11 mouse cellular contexts compared by ENCODE assay signal in genomic region chr10:117216132-117216495, GRCm38 (mm10). TPM values are rescaled to one million over a fixed set of nuclear protein-coding genes. Genes with fewer than 3 reads are reported as not detected.
DNase-seq lines count a peak whose midpoint lies in the region; ATAC-seq and TF ChIP-seq lines count a peak whose summit lies in the region.
"Had no signal": no experiment of that assay in that cellular context is flagged by ENCODE, and none has a peak within 500 bp of the region (broad histone marks: within the 10 kb centered on the region; RNA-seq: fewer than 3 reads in every experiment).

No protein-coding gene starts in this region.

- H3K4me2 ChIP-seq in CH12.LX (ENCODE audit: insufficient read depth, low read depth, poor library complexity, severe bottlenecking) = no peak overlapping the region
- H3K4me2 ChIP-seq in forebrain, embryonic 11.5 days (ENCODE audit: low read depth, low read length, severe bottlenecking) = no peak overlapping the region
- H3K4me2 ChIP-seq: heart, embryonic 11.5 days had no signal

- H3K27me3 ChIP-seq in CH12.LX (replicated peaks) = no peaks in the 10 kb centered on the region
- H3K27me3 ChIP-seq in splenic B cell, adult 2 months (ENCODE audit: control insufficient read depth, insufficient read depth, low read length, poor library complexity, severe bottlenecking) = no peaks in the 10 kb centered on the region
- no peaks in the 10 kb centered on the region for H3K27me3 ChIP-seq in forebrain, embryonic 11.5 days (ENCODE audit: control insufficient read depth, insufficient read depth, low read length)

- TF ChIP-seq POLR2A in CH12.LX (IDR thresholded peaks at IDR 0.05; ENCODE audit: low read depth, low read length) = no peak

- H3K4me3 ChIP-seq in CH12.LX (replicated peaks in 1 of 3; ENCODE audit: low read depth in 2 of 3, low read length in 2 of 3, poor library complexity in 1 of 3) = no peak overlapping the region
- H3K4me3 ChIP-seq in forebrain, embryonic 11.5 days (ENCODE audit: low read depth, low read length) = no peak overlapping the region
- H3K4me3 ChIP-seq: left cerebral cortex, adult 2 months had no signal

- H3K9ac ChIP-seq in CH12.LX (ENCODE audit: insufficient read depth, low read depth) = no peak overlapping the region
- H3K9ac ChIP-seq in forebrain, embryonic 11.5 days (ENCODE audit: low read length) = no peak overlapping the region

- no peak for TF ChIP-seq CTCF in CH12.LX (conservative IDR thresholded peaks at IDR 0.05 in 1 of 2, IDR thresholded peaks at IDR 0.05 in 1 of 2; ENCODE audit: low read depth in 2 of 2, low read length in 2 of 2)

- 97% methylated on average over 9 of the region's 9 CpGs for WGBS in forebrain, embryonic 11.5 days

- H3K4me1 ChIP-seq in CH12.LX (ENCODE audit: control insufficient read depth in 1 of 2, insufficient read depth in 2 of 2) = peaks cover 0 to 51% of the 10 kb centered on the region in 2 experiments; a peak in 2 of 4 replicates
- no peaks in the 10 kb centered on the region for H3K4me1 ChIP-seq in forebrain, embryonic 11.5 days (replicated peaks; ENCODE audit: control insufficient read depth, insufficient read depth, low read length)

- H3K79me2 ChIP-seq in CH12.LX (replicated peaks; ENCODE audit: control insufficient read depth, extremely low read depth, insufficient read depth, poor library complexity, severe bottlenecking) = no peaks in the 10 kb centered on the region

- intact Hi-C loops in left cerebral cortex, postnatal 14 days (cut with DNase I) = no loop called here

- in situ Hi-C loops in CH12.LX (cut with MboI; ENCODE audit: low pct_ligation_motif_present, low pct_unique_long_range_greater_than_20kb, low sequenced_read_pairs) = loop anchor here (25.0 kb wide), 1 partner anchor 279 kb away; no protein-coding TSS in a partner anchor

- TF ChIP-seq EP300 in CH12.LX (IDR thresholded peaks at IDR 0.05; ENCODE audit: low read length) = no peak

- no peaks in the 10 kb centered on the region for H3K9me3 ChIP-seq in CH12.LX (replicated peaks; ENCODE audit: low read length)
- no peaks in the 10 kb centered on the region for H3K9me3 ChIP-seq in forebrain, embryonic 11.5 days (ENCODE audit: control insufficient read depth, low read length)

- peak; percentile 82 to 86 for DNase-seq in B cell, adult 2 months
- peak; percentile 60 for DNase-seq in CH12.LX (ENCODE audit: extremely low read depth)
- DNase-seq in splenic B cell, adult 2 months (ENCODE audit: low read depth, low spot score) = peak; percentile 97
- DNase-seq in cerebellum, adult 8-10 months = no peak
- DNase-seq in forebrain, embryonic 11.5 days (ENCODE audit: low spot score) = no peak
- no peak for DNase-seq in left cerebral cortex, postnatal 14 days (ENCODE audit: low spot score in 2 of 2)

- peaks cover 43 to 88% of the 10 kb centered on the region in 2 experiments for H3K36me3 ChIP-seq in CH12.LX (replicated peaks in 1 of 2; ENCODE audit: control insufficient read depth in 1 of 2, insufficient read depth in 1 of 2, low read length in 1 of 2)
- peaks cover 11% of the 10 kb centered on the region for H3K36me3 ChIP-seq in splenic B cell, adult 2 months (ENCODE audit: control insufficient read depth, insufficient read depth, low read length, poor library complexity, severe bottlenecking)
- peaks cover 21% of the 10 kb centered on the region for H3K36me3 ChIP-seq in forebrain, embryonic 11.5 days (ENCODE audit: control insufficient read depth, insufficient read depth, low read length)

- peak; percentile 86 for ATAC-seq in megakaryocyte, adult 5-6 weeks (ENCODE audit: poor library complexity, severe bottlenecking)
- no peak for ATAC-seq in forebrain, embryonic 11.5 days (replicated peaks; ENCODE audit: low FRiP score)

- TF ChIP-seq RAD21 in CH12.LX (IDR thresholded peaks at IDR 0.05; ENCODE audit: low read depth, low read length) = no peak

- H3K27ac ChIP-seq in CH12.LX (ENCODE audit: insufficient read depth, low read depth) = no peak overlapping the region
- no peak overlapping the region for H3K27ac ChIP-seq in forebrain, embryonic 11.5 days (ENCODE audit: low read depth, low read length)
- H3K27ac ChIP-seq: kidney, postnatal 0 days; left cerebral cortex, adult 2 months had no signal

- dilution Hi-C loops in CH12.LX (cut with MboI; ENCODE audit: extremely low pct_ligation_motif_present, extremely low pct_unique_long_range_greater_than_20kb, low sequenced_read_pairs) = no loop called here

TF ChIP-seq in CH12.LX, 34 proteins besides CTCF, POLR2A, EP300 and RAD21:
- no peak for TF ChIP-seq TCF12 (IDR thresholded peaks at IDR 0.05; ENCODE audit: low read depth, low read length)
- TF ChIP-seq JUND (conservative IDR thresholded peaks at IDR 0.05; ENCODE audit: low read depth, low read length) = no peak
- no peak for TF ChIP-seq MAZ (IDR thresholded peaks at IDR 0.05; ENCODE audit: low read depth, low read length)
- TF ChIP-seq ZC3H11A (IDR thresholded peaks at IDR 0.05; ENCODE audit: low read depth, low read length) = no peak
- TF ChIP-seq ZKSCAN1 (IDR thresholded peaks at IDR 0.05; ENCODE audit: borderline replicate concordance, low read depth, low read length) = no peak
- TF ChIP-seq GABPA (IDR thresholded peaks at IDR 0.05; ENCODE audit: insufficient replicate concordance, low read depth, low read length) = no peak
- no peak for TF ChIP-seq CHD2 (IDR thresholded peaks at IDR 0.05; ENCODE audit: low read length)
- TF ChIP-seq HCFC1 (IDR thresholded peaks at IDR 0.05; ENCODE audit: low read depth, low read length) = no peak

RNA-seq across cellular contexts. Expression of gene Yeats4, which starts 8.2 kb away (rescaled TPM):
- total RNA-seq in CH12.LX (2012; rRNA removed) (50.3 and 54.4 TPM in 2 replicates), CH12.LX (2014; rRNA removed) (109 and 110 TPM in 2 replicates)
- polyA plus RNA-seq in CH12.LX (2012; ENCODE audit: insufficient read length, low read depth) = 123 and 133 TPM in 2 replicates
- total RNA-seq in megakaryocyte, adult 5-6 weeks (2015) = 73.3 and 84.2 TPM in 2 replicates
- total RNA-seq in megakaryocyte, adult 5-6 weeks (2017) = 96.5 and 100 TPM in 2 replicates
- polyA plus RNA-seq in forebrain, embryonic 11.5 days (2014; fragmentation: Nextera tagmentation; extraction: Ambion mirVana) = 153 and 165 TPM in 2 replicates
- 10 to 100 TPM; 56.6 to 61.7 TPM for total RNA-seq in left cerebral cortex, postnatal 14 days (2021)

RNA-seq across cellular contexts. Expression of gene 9530003J23Rik, which starts 22.4 kb away (rescaled TPM):
- total RNA-seq in CH12.LX (2012; rRNA removed) = not detected in 2 replicates
- not detected in 2 replicates for total RNA-seq in CH12.LX (2014; rRNA removed)
- polyA plus RNA-seq in CH12.LX (2012; ENCODE audit: insufficient read length, low read depth) = not detected in 2 replicates
- total RNA-seq in megakaryocyte, adult 5-6 weeks (2015) = not detected in 2 replicates
- not detected in 2 replicates for total RNA-seq in megakaryocyte, adult 5-6 weeks (2017)
- not detected in 2 replicates for polyA plus RNA-seq in forebrain, embryonic 11.5 days (2014; fragmentation: Nextera tagmentation; extraction: Ambion mirVana)
- total RNA-seq in left cerebral cortex, postnatal 14 days (2021) = not detected
- total RNA-seq: left cerebral cortex, adult 2 months had no signal
- polyA plus RNA-seq: heart, embryonic 11.5 days; hindbrain, embryonic 16.5 days; kidney, postnatal 0 days had no signal

Comparison
In these comparisons a context has a peak if more than half of its experiments do, and no peak if none do; other contexts are left out.
1. DNase-seq: peak in B cell, adult 2 months (2 of 2), CH12.LX (single experiment) and splenic B cell, adult 2 months (single experiment); none in cerebellum, adult 8-10 months (single experiment), forebrain, embryonic 11.5 days (single experiment) and left cerebral cortex, postnatal 14 days (0 of 2).